Comparison of ENCODE assay signal across 10 mouse cellular contexts in genomic region chr11:75540710-75541581, GRCm38 (mm10). TPM values are rescaled to one million over a fixed set of nuclear protein-coding genes. Genes with fewer than 3 reads are reported as not detected.
DNase-seq lines count a peak whose midpoint lies in the region; ATAC-seq lines count a peak whose summit lies in the region.
"Had no signal": no experiment of that assay in that cellular context is flagged by ENCODE, and none has a peak within 500 bp of the region (broad histone marks: within the 10 kb centered on the region; RNA-seq: fewer than 3 reads in every experiment).

No protein-coding gene starts in this region.

- peaks cover 91% of the 10 kb centered on the region for H3K4me1 ChIP-seq in megakaryocyte, embryonic 14.5 days

- no peaks in the 10 kb centered on the region for H3K27me3 ChIP-seq in megakaryocyte, embryonic 14.5 days (replicated peaks)
- H3K27me3 ChIP-seq: embryonic facial prominence, embryonic 15.5 days; midbrain, embryonic 12.5 days had no signal

- peaks cover 95% of the 10 kb centered on the region for H3K36me3 ChIP-seq in megakaryocyte, embryonic 14.5 days (replicated peaks; ENCODE audit: low read length)
- H3K36me3 ChIP-seq: embryonic facial prominence, embryonic 15.5 days; midbrain, embryonic 12.5 days had no signal

- peak; percentile 76 to 84 for ATAC-seq in hematopoietic stem cell, adult 5-6 weeks (replicated peaks in 1 of 2; ENCODE audit: insufficient read depth in 1 of 2, low FRiP score in 2 of 2, low TSS enrichment in 1 of 2, low read depth in 1 of 2, poor library complexity in 2 of 2, severe bottlenecking in 2 of 2)
- ATAC-seq in erythroblast, adult 5-6 weeks (replicated peaks; ENCODE audit: low FRiP score, poor library complexity, severe bottlenecking), result no peak

- peak; percentile 52 to 56 for DNase-seq in cerebellum, adult 18-20 months
- DNase-seq in cerebellum, adult 11-12 months, result no peak
- DNase-seq in layer of hippocampus, adult 11-12 months (ENCODE audit: low spot score), result peak; percentile 71
- no peak for DNase-seq in layer of hippocampus, adult 9-10 months (ENCODE audit: low spot score)
- no peak for DNase-seq in adrenal gland, adult 2 months

- peak overlapping the region; percentile 84 for H3K4me3 ChIP-seq in megakaryocyte, embryonic 14.5 days (replicated peaks)
- H3K4me3 ChIP-seq: embryonic facial prominence, embryonic 15.5 days; midbrain, embryonic 12.5 days had no signal

- H3K9me3 ChIP-seq in megakaryocyte, embryonic 14.5 days, result no peaks in the 10 kb centered on the region
- H3K9me3 ChIP-seq: embryonic facial prominence, embryonic 15.5 days; midbrain, embryonic 12.5 days had no signal

RNA-seq across cellular contexts. Expression of gene Slc43a2, which starts 9.5 kb away (rescaled TPM):
- total RNA-seq in hematopoietic stem cell, adult 5-6 weeks (2017), result 8.9 and 17.5 TPM in 2 replicates
- polyA plus RNA-seq in megakaryocyte, embryonic 14.5 days (2012; ENCODE audit: insufficient read depth, low replicate concordance), result 18.9 and 35.4 TPM in 2 replicates
- total RNA-seq in adrenal gland, adult 2 months (2021), result 10 to 100 TPM; 21.2 to 38.3 TPM
- polyA plus RNA-seq in adrenal gland, adult 2 months (2012; rRNA removed), result 28.2 and 28.7 TPM in 2 replicates
- total RNA-seq in erythroblast, adult 5-6 weeks (2015; ENCODE audit: low replicate concordance), result 6.7 and 11.9 TPM in 2 replicates
- 9.1 and 14.9 TPM in 2 replicates for total RNA-seq in erythroblast, adult 5-6 weeks (2017; ENCODE audit: low replicate concordance)

RNA-seq across cellular contexts. Expression of gene Scarf1, which starts 27.6 kb away (rescaled TPM):
- total RNA-seq in hematopoietic stem cell, adult 5-6 weeks (2017), result 12.2 and 17.8 TPM in 2 replicates
- 27.4 and 42.5 TPM in 2 replicates for polyA plus RNA-seq in megakaryocyte, embryonic 14.5 days (2012; ENCODE audit: insufficient read depth, low replicate concordance)
- 1 to 10 TPM; 7.5 to 7.8 TPM for total RNA-seq in adrenal gland, adult 2 months (2021)
- polyA plus RNA-seq in adrenal gland, adult 2 months (2012; rRNA removed), result 27.4 and 33.5 TPM in 2 replicates
- 0.42 TPM in 1 of 2 replicates, not detected in the other for total RNA-seq in erythroblast, adult 5-6 weeks (2015; ENCODE audit: low replicate concordance)
- 0.42 and 1.4 TPM in 2 replicates for total RNA-seq in erythroblast, adult 5-6 weeks (2017; ENCODE audit: low replicate concordance)

RNA-seq across cellular contexts. Expression of gene Rilp, which starts 31.1 kb away (rescaled TPM):
- 0.75 TPM in 1 of 2 replicates, not detected in the other for total RNA-seq in hematopoietic stem cell, adult 5-6 weeks (2017)
- polyA plus RNA-seq in megakaryocyte, embryonic 14.5 days (2012; ENCODE audit: insufficient read depth, low replicate concordance), result 4.2 and 9.5 TPM in 2 replicates
- total RNA-seq in adrenal gland, adult 2 months (2021), result 10 to 100 TPM; 12.1 to 13.2 TPM
- 8.8 and 10.0 TPM in 2 replicates for polyA plus RNA-seq in adrenal gland, adult 2 months (2012; rRNA removed)
- total RNA-seq in erythroblast, adult 5-6 weeks (2015; ENCODE audit: low replicate concordance), result not detected in 2 replicates
- not detected in 2 replicates for total RNA-seq in erythroblast, adult 5-6 weeks (2017; ENCODE audit: low replicate concordance)

RNA-seq across cellular contexts. Expression of gene Pitpna, which starts 47.0 kb away (rescaled TPM):
- total RNA-seq in hematopoietic stem cell, adult 5-6 weeks (2017), result 55.5 and 98.3 TPM in 2 replicates
- polyA plus RNA-seq in megakaryocyte, embryonic 14.5 days (2012; ENCODE audit: insufficient read depth, low replicate concordance), result 28.3 and 62.8 TPM in 2 replicates
- 100 to 1,000 TPM; 185 to 186 TPM for total RNA-seq in adrenal gland, adult 2 months (2021)
- 42.6 and 97.6 TPM in 2 replicates for polyA plus RNA-seq in adrenal gland, adult 2 months (2012; rRNA removed)
- total RNA-seq in erythroblast, adult 5-6 weeks (2015; ENCODE audit: low replicate concordance), result 44.7 and 47.5 TPM in 2 replicates
- 16.2 and 22.4 TPM in 2 replicates for total RNA-seq in erythroblast, adult 5-6 weeks (2017; ENCODE audit: low replicate concordance)

RNA-seq across cellular contexts. Expression of gene Prpf8, which starts 54.3 kb away (rescaled TPM):
- total RNA-seq in hematopoietic stem cell, adult 5-6 weeks (2017), result 113 and 126 TPM in 2 replicates
- 18.1 and 35.1 TPM in 2 replicates for polyA plus RNA-seq in megakaryocyte, embryonic 14.5 days (2012; ENCODE audit: insufficient read depth, low replicate concordance)
- 100 to 1,000 TPM; 132 to 162 TPM for total RNA-seq in adrenal gland, adult 2 months (2021)
- 43.2 and 58.6 TPM in 2 replicates for polyA plus RNA-seq in adrenal gland, adult 2 months (2012; rRNA removed)
- 42.3 and 43.5 TPM in 2 replicates for total RNA-seq in erythroblast, adult 5-6 weeks (2015; ENCODE audit: low replicate concordance)
- 26.5 and 27.0 TPM in 2 replicates for total RNA-seq in erythroblast, adult 5-6 weeks (2017; ENCODE audit: low replicate concordance)

Comparison
In these comparisons a context has a peak if more than half of its experiments do, and no peak if none do; other contexts are left out.
1. DNase-seq: peak in cerebellum, adult 18-20 months (2 of 2) and layer of hippocampus, adult 11-12 months (single experiment); none in cerebellum, adult 11-12 months (single experiment), layer of hippocampus, adult 9-10 months (single experiment) and adrenal gland, adult 2 months (single experiment).